Mouse (Mus musculus) liver, embryonic 14.5 days (tissue): ENCODE results near the gene Aldh3b2. TPM values are rescaled to one million over a fixed set of nuclear protein-coding genes. Genes with fewer than 3 reads are reported as not detected.

ENCODE experiments used
- ATAC-seq: fragments of 200-750 bp; cut with Nextera tagmentation; 2 replicates; pipeline ENCODE4 v1.8.0; 2017; ENCODE audit warnings: moderate number of reproducible peaks, mild to moderate bottlenecking, moderate library complexity; ENCODE audit not compliant: insufficient read depth
- DNase-seq, 3 experiments: peaks; one replicate each; pipeline ENCODE4 v3.0.0-alpha.2; 2012 to 2013; ENCODE audit warnings: low read depth in 3 of 3, low spot score in 3 of 3
- H3K27ac ChIP-seq: fragments of 300-500 bp; sonication (generic); 2 replicates; pipeline ENCODE4 v1.5.1; 2014; ENCODE audit warnings: moderate library complexity, mild to moderate bottlenecking, control low read depth, inconsistent platforms
- H3K27me3 ChIP-seq: fragments of 300-500 bp; sonication (generic); 2 replicates; pipeline ENCODE4 v1.6.1; 2014; ENCODE audit warnings: mild to moderate bottlenecking, low read length, moderate library complexity; ENCODE audit not compliant: control insufficient read depth, insufficient read depth
- H3K36me3 ChIP-seq: fragments of 300-500 bp; sonication (generic); replicated peaks from 2 replicates; pipeline ENCODE4 v1.6.1; 2014; ENCODE audit warnings: low read depth; ENCODE audit not compliant: control insufficient read depth, insufficient read depth
- H3K4me1 ChIP-seq, 2 experiments: fragments of 200-500 bp in 1 of 2; fragments of 300-500 bp in 1 of 2; sonication (generic) in 1 of 2; replicated peaks; 2 replicates each; pipeline ENCODE4 v1.6.1; 2012 to 2014; ENCODE audit warnings: antibody characterized with exemption in 1 of 2, inconsistent platforms in 1 of 2, low read length in 1 of 2; ENCODE audit not compliant: control insufficient read depth in 2 of 2, insufficient read depth in 2 of 2
- H3K4me2 ChIP-seq: fragments of 300-500 bp; sonication (generic); 2 replicates; pipeline ENCODE4 v1.6.1; 2014; ENCODE audit warnings: low read depth, mild to moderate bottlenecking, control low read depth, moderate library complexity
- H3K4me3 ChIP-seq, 2 experiments: fragments of 200-500 bp in 1 of 2; fragments of 300-500 bp in 1 of 2; sonication (generic) in 1 of 2; 2 replicates each; pipeline ENCODE4 v1.5.1; 2012 to 2014; ENCODE audit warnings: low read depth in 2 of 2, low read length in 2 of 2, mild to moderate bottlenecking in 2 of 2, control low read depth in 1 of 2, inconsistent platforms in 1 of 2, moderate library complexity in 1 of 2; ENCODE audit not compliant: insufficient read depth in 1 of 2
- H3K9ac ChIP-seq: fragments of 300-500 bp; sonication (generic); replicated peaks from 2 replicates; pipeline ENCODE4 v1.6.1; 2014; ENCODE audit warnings: mild to moderate bottlenecking, control low read depth, moderate library complexity
- H3K9me3 ChIP-seq: fragments of 300-500 bp; sonication (generic); 2 replicates; pipeline ENCODE4 v1.6.1; 2016; ENCODE audit warnings: low read length, mixed read lengths; ENCODE audit not compliant: control insufficient read depth
- CTCF ChIP-seq: IDR thresholded peaks from 2 replicates; pipeline ENCODE4 v1.5.1; 2016; ENCODE audit warnings: antibody characterized with exemption, low read depth, control low read depth
- EP300 ChIP-seq: IDR thresholded peaks from 2 replicates; pipeline ENCODE4 v1.6.1; 2016; ENCODE audit warnings: antibody characterized with exemption, low read depth
- WGBS: fragments of 180-500 bp; shearing (Covaris S2); extraction: QIAGEN DNeasy Blood & Tissue Kit; methylation state at CpG from one replicate; pipeline ENCODE4 v1.1.7; 2014; ENCODE audit not compliant: insufficient replicate concordance; 5-methylcytosine and 5-hydroxymethylcytosine counted together
- polyA plus RNA-seq, 2 experiments: library from polyadenylated mRNA; depleted of rRNA in 1 of 2; stranded (reverse) in 1 of 2; unstranded in 1 of 2; fragments of >200 nt; fragmentation: Nextera tagmentation in 1 of 2; extraction: Ambion mirVana in 1 of 2; gene quantifications; 2 replicates each; pipeline versions ENCODE4 v1.2.1 to v1.2.3; 2012 to 2014

Aldh3b2 gene
- polyA plus RNA-seq, 2 experiments: 0.33 to 0.48 TPM

DNA sequence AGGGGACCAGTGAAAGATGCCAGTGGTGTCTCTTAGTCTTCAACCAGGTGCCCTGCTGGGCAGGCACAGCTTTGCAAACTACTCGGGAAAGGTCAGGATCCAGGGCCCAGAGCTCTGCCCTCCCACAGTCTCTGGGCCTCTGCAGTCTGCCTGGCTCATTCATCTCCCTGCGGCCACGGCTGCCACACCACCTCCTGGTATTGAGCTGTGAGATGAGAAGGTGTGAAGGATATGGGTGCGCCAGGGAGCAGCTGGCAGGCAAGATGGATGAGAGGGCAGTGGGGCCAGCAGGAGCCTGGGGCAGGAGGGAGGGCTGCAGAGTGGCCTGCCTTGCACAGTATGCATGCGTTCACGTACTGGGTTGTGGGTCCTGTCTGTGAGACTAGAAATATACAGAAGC is 18.7 kb downstream of the Aldh3b2 start:
- Histone ChIP-seq H3K27me3 (no peaks in the 10 kb centered on the region), H3K4me2 (no peak overlapping the region), H3K4me1 (peaks cover 0 to 6% of the 10 kb centered on the region in 2 experiments; a peak in 2 of 4 replicates), H3K9ac (no peak overlapping the region), H3K9me3 (no peaks in the 10 kb centered on the region), H3K27ac (no peak overlapping the region), H3K36me3 (no peaks in the 10 kb centered on the region), H3K4me3 (no peak overlapping the region)
- DNase-seq: no peak
- ATAC-seq: no peak
- TF ChIP-seq EP300 (no peak), CTCF (no peak)
- WGBS: 62% methylated on average over 6 of the region's 6 CpGs

- Histone ChIP-seq H3K9ac (no peak overlapping the region), H3K27ac (no peak overlapping the region), H3K4me1 (peaks cover 0 to 2% of the 10 kb centered on the region in 2 experiments; a peak in 1 of 4 replicates), H3K27me3 (no peaks in the 10 kb centered on the region), H3K9me3 (no peaks in the 10 kb centered on the region), H3K36me3 (no peaks in the 10 kb centered on the region), H3K4me2 (no peak overlapping the region), H3K4me3 (no peak overlapping the region)
- TF ChIP-seq CTCF (no peak), EP300 (no peak)
- WGBS: 89% methylated on average over 3 of the region's 3 CpGs
- DNase-seq (no peak), ATAC-seq (no peak)
These were observed 19.4 kb downstream of the Aldh3b2 start for GRCm38 (mm10) chr19:3991562-3991961.

DNA sequence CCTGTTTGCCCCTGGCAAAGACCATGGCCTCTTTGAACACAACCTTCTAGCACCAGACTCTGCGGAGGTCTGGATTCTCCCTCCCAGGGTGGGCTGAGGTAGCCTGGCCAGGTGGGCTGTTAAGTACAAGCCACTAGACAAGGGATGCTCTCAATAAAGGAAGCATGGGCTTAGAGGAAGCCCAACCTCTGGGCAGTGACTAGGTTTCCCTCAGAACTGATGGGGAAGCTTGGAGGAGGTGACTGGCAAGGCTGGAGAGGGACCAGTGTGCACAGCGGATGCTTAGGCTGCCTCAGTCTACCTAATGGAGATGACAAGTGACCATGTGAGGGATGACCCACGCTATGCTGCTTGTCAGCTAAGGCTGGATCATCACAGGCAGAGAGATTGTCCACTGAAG is 19.8 kb downstream of the Aldh3b2 start:
- 0 out of 4 replicates have a peak, but pooled peaks cover 0 to 2% of the 10 kb centered on the region in 2 experiments for H3K4me1 ChIP-seq
- no peaks in the 10 kb centered on the region for H3K9me3 ChIP-seq
- 74% methylated on average over 3 of the region's 3 CpGs for WGBS
- ATAC-seq (no peak), DNase-seq (no peak)
- H3K4me2 ChIP-seq: no peak overlapping the region
- H3K27me3 ChIP-seq: no peaks in the 10 kb centered on the region
- no peak overlapping the region for H3K4me3 ChIP-seq
- H3K27ac ChIP-seq: no peak overlapping the region
- H3K36me3 ChIP-seq: no peaks in the 10 kb centered on the region
- TF ChIP-seq CTCF: no peak
- TF ChIP-seq EP300: no peak
- no peak overlapping the region for H3K9ac ChIP-seq

- ATAC-seq (no peak), DNase-seq (no peak)
- Histone ChIP-seq H3K4me3 (no peak within 1 kb of the TSS), H3K4me1 (0 out of 4 replicates have a peak, but pooled peaks cover 0 to 2% of the 10 kb centered on the region in 2 experiments), H3K27me3 (no peaks in the 10 kb centered on the region), H3K27ac (no peak within 1 kb of the TSS), H3K36me3 (no peaks in the 10 kb centered on the region), H3K9me3 (no peaks in the 10 kb centered on the region), H3K4me2 (no peak within 1 kb of the TSS), H3K9ac (no peak within 1 kb of the TSS)
- TF ChIP-seq EP300 (no peak), CTCF (no peak)
- WGBS: 44% methylated on average over 5 of the region's 5 CpGs
These were observed 20.3 kb downstream of the Aldh3b2 start, which contains the start of gene Tbx10 for GRCm38 (mm10) chr19:3992416-3992815. Tbx10 (plus strand) TSS chr19:3992752.

GRCm38 (mm10) chr19:3994932-3995331 is 22.8 kb downstream of the Aldh3b2 start:
- H3K4me2 ChIP-seq: no peak overlapping the region
- no peak overlapping the region for H3K9ac ChIP-seq
- TF ChIP-seq CTCF: no peak
- TF ChIP-seq EP300: no peak
- H3K36me3 ChIP-seq: no peaks in the 10 kb centered on the region
- ATAC-seq (no peak), DNase-seq (no peak)
- H3K27me3 ChIP-seq: no peaks in the 10 kb centered on the region
- 0 out of 4 replicates have a peak, but pooled peaks cover 2 to 7% of the 10 kb centered on the region in 2 experiments for H3K4me1 ChIP-seq
- WGBS: 54% methylated on average over 6 of the region's 6 CpGs
- no peak overlapping the region for H3K4me3 ChIP-seq
- H3K27ac ChIP-seq: no peak overlapping the region
- no peaks in the 10 kb centered on the region for H3K9me3 ChIP-seq
